Comparison of ENCODE assay signal across 9 mouse cellular contexts in genomic region chr10:52703688-52704087, GRCm38 (mm10). TPM values are rescaled to one million over a fixed set of nuclear protein-coding genes. Genes with fewer than 3 reads are reported as not detected.
DNase-seq lines count a peak whose midpoint lies in the region; ATAC-seq lines count a peak whose summit lies in the region.
"Had no signal": no experiment of that assay in that cellular context is flagged by ENCODE, and none has a peak within 500 bp of the region (broad histone marks: within the 10 kb centered on the region; RNA-seq: fewer than 3 reads in every experiment).

No protein-coding gene starts in this region.

- H3K9ac ChIP-seq in heart, embryonic 16.5 days (ENCODE audit: low read length): no peak overlapping the region; the same call in 1 of the 2 replicates
- no peak overlapping the region for H3K9ac ChIP-seq in forebrain, embryonic 15.5 days (replicated peaks)
- no peak overlapping the region; the same call in 1 of the 2 replicates for H3K9ac ChIP-seq in midbrain, embryonic 11.5 days (ENCODE audit: low read length)

- no peaks in the 10 kb centered on the region for H3K36me3 ChIP-seq in heart, embryonic 16.5 days (ENCODE audit: control insufficient read depth, insufficient read depth)
- H3K36me3 ChIP-seq in forebrain, embryonic 15.5 days: no peaks in the 10 kb centered on the region
- H3K36me3 ChIP-seq in midbrain, embryonic 11.5 days (ENCODE audit: control insufficient read depth, insufficient read depth, low read length): no peaks in the 10 kb centered on the region

- no peak overlapping the region for H3K27ac ChIP-seq in heart, embryonic 16.5 days (ENCODE audit: low read length)
- H3K27ac ChIP-seq in forebrain, embryonic 15.5 days (replicated peaks): peak overlapping the region; percentile 93
- no peak overlapping the region; the same call in 1 of the 2 replicates for H3K27ac ChIP-seq in midbrain, embryonic 11.5 days (ENCODE audit: low read depth, low read length)

- peak overlapping the region; percentile 87 for H3K4me2 ChIP-seq in heart, embryonic 16.5 days (ENCODE audit: low read depth, low read length)
- H3K4me2 ChIP-seq in forebrain, embryonic 15.5 days (replicated peaks): peak overlapping the region; percentile 85
- H3K4me2 ChIP-seq in midbrain, embryonic 11.5 days: peak overlapping the region; percentile 72

- H3K4me3 ChIP-seq in heart, embryonic 16.5 days (ENCODE audit: low read length): no peak overlapping the region; the same call in 1 of the 2 replicates
- peak overlapping the region; percentile 51 for H3K4me3 ChIP-seq in forebrain, embryonic 15.5 days
- no peak overlapping the region for H3K4me3 ChIP-seq in midbrain, embryonic 11.5 days (ENCODE audit: low read depth, low read length)

- H3K4me1 ChIP-seq in heart, embryonic 16.5 days (ENCODE audit: control insufficient read depth, insufficient read depth, low read length): peaks cover 9% of the 10 kb centered on the region; the same call in 1 of the 2 replicates
- H3K4me1 ChIP-seq in forebrain, embryonic 15.5 days: peaks cover 23% of the 10 kb centered on the region
- H3K4me1 ChIP-seq in midbrain, embryonic 11.5 days (ENCODE audit: control insufficient read depth, insufficient read depth, low read length): peaks cover 14% of the 10 kb centered on the region

- no peaks in the 10 kb centered on the region for H3K9me3 ChIP-seq in heart, embryonic 16.5 days (replicated peaks; ENCODE audit: control insufficient read depth, low read length)
- H3K9me3 ChIP-seq in forebrain, embryonic 15.5 days: no peaks in the 10 kb centered on the region
- H3K9me3 ChIP-seq in midbrain, embryonic 11.5 days (ENCODE audit: control insufficient read depth, low read length): no peaks in the 10 kb centered on the region

- no peaks in the 10 kb centered on the region for H3K27me3 ChIP-seq in heart, embryonic 16.5 days (ENCODE audit: control insufficient read depth, insufficient read depth, low read length)
- H3K27me3 ChIP-seq in forebrain, embryonic 15.5 days: no peaks in the 10 kb centered on the region
- no peaks in the 10 kb centered on the region for H3K27me3 ChIP-seq in midbrain, embryonic 11.5 days (ENCODE audit: control insufficient read depth, insufficient read depth, low read length)

- DNase-seq in heart, adult 9 months (ENCODE audit: low spot score in 2 of 2): no peak
- DNase-seq in midbrain, embryonic 11.5 days (ENCODE audit: low spot score, missing footprints): peak; percentile 84
- DNase-seq in thymus, postnatal 25 days: no peak
- no peak for DNase-seq in adrenal gland, postnatal 36 days
- DNase-seq: thymus, postnatal 36 days had no signal

- no peak for ATAC-seq in heart, embryonic 16.5 days (replicated peaks; ENCODE audit: extremely low read depth, insufficient read depth, low FRiP score)
- ATAC-seq in common myeloid progenitor, adult 5-6 weeks (replicated peaks; ENCODE audit: low read depth, poor library complexity, severe bottlenecking): 0 out of 2 replicates have a peak, but pooled peaks have one; percentile 2
- ATAC-seq in forebrain, embryonic 15.5 days (replicated peaks): no peak; the same call in 1 of the 2 replicates
- no peak for ATAC-seq in midbrain, embryonic 11.5 days (ENCODE audit: low FRiP score)
- ATAC-seq in activated CD4-positive, CD25-positive, alpha-beta regulatory T cell, adult 4 months: no peak

RNA-seq across cellular contexts. Expression of gene Slc35f1, which starts 13.4 kb away (rescaled TPM):
- polyA plus RNA-seq in heart, embryonic 16.5 days (2015; fragmentation: Nextera tagmentation; extraction: Ambion mirVana): 0.99 and 1.2 TPM in 2 replicates
- not detected in 2 replicates for total RNA-seq in common myeloid progenitor, adult 5-6 weeks (2017)
- 38.2 and 40.1 TPM in 2 replicates for polyA plus RNA-seq in forebrain, embryonic 15.5 days (2015; fragmentation: Nextera tagmentation; extraction: Ambion mirVana)
- 11.6 and 12.6 TPM in 2 replicates for polyA plus RNA-seq in midbrain, embryonic 11.5 days (2014; fragmentation: Nextera tagmentation; extraction: Ambion mirVana)
- polyA plus RNA-seq in activated CD4-positive, CD25-positive, alpha-beta regulatory T cell, adult 4 months (2017; shearing (Covaris generic)): not detected
- total RNA-seq in adrenal gland, postnatal 36 days (2021): under 1 TPM; 0.73 to 0.89 TPM
